Comparison of ENCODE assay signal across 19 mouse cellular contexts in the genomic region with DNA sequence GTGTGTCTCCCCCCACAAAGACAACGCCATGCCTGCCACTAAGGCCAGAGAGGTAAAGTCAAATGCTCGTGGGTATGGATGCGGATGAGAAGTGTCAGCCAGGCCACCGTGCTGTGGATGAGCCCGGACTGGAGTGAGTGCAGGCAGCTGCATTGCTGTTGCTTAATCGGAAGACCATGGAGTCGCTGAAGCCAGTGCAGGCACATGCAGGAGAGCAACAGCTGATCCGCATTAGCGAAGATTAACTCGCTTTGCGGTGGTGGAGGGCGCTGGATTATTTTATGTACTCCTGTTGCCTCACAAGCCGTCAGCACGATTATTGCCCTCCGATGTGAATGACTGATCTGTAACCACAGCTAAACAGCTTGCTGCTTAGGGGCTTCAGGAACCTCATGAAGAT.
A peak's percentile ranks its signal among the peaks of the same experiment; 100 is the strongest.
DNase-seq lines count a peak whose midpoint lies in the region; ATAC-seq and TF ChIP-seq lines count a peak whose summit lies in the region.
"Had no signal": no experiment of that assay in that cellular context is flagged by ENCODE, and none has a peak within 500 bp of the region (broad histone marks: within the 10 kb centered on the region; RNA-seq: fewer than 3 reads in every experiment).

No protein-coding gene starts in this region.

- H3K4me3 ChIP-seq in embryonic facial prominence, embryonic 13.5 days: no peak overlapping the region
- no peak overlapping the region for H3K4me3 ChIP-seq in limb, embryonic 14.5 days (replicated peaks; ENCODE audit: low read length)
- H3K4me3 ChIP-seq in forebrain, embryonic 13.5 days: no peak overlapping the region
- H3K4me3 ChIP-seq: heart, adult 2 months; hindbrain, embryonic 13.5 days; liver, embryonic 15.5 days had no signal

- 24% methylated on average over 15 of the region's 15 CpGs for WGBS in embryonic facial prominence, embryonic 13.5 days
- WGBS in limb, embryonic 14.5 days: 32% methylated on average over 15 of the region's 15 CpGs
- 88% methylated on average over 15 of the region's 15 CpGs for WGBS in forebrain, embryonic 13.5 days

- no peaks in the 10 kb centered on the region for H3K36me3 ChIP-seq in embryonic facial prominence, embryonic 13.5 days
- no peaks in the 10 kb centered on the region for H3K36me3 ChIP-seq in limb, embryonic 14.5 days (ENCODE audit: control insufficient read depth, insufficient read depth, low read length)
- peaks cover 19% of the 10 kb centered on the region for H3K36me3 ChIP-seq in forebrain, embryonic 13.5 days (ENCODE audit: poor library complexity, severe bottlenecking)
- H3K36me3 ChIP-seq: hindbrain, embryonic 13.5 days; liver, embryonic 15.5 days had no signal

- TF ChIP-seq POLR2A in limb, embryonic 14.5 days (IDR thresholded peaks at IDR 0.05; ENCODE audit: borderline replicate concordance, extremely low read depth, insufficient read depth, insufficient read length): no peak

- H3K4me2 ChIP-seq in embryonic facial prominence, embryonic 13.5 days: peak overlapping the region; percentile 22
- no peak overlapping the region for H3K4me2 ChIP-seq in limb, embryonic 14.5 days (replicated peaks; ENCODE audit: low read depth, low read length, severe bottlenecking)
- no peak overlapping the region for H3K4me2 ChIP-seq in forebrain, embryonic 13.5 days
- H3K4me2 ChIP-seq: hindbrain, embryonic 13.5 days; liver, embryonic 15.5 days had no signal

- H3K9me3 ChIP-seq in embryonic facial prominence, embryonic 13.5 days: no peaks in the 10 kb centered on the region
- no peaks in the 10 kb centered on the region for H3K9me3 ChIP-seq in limb, embryonic 14.5 days (ENCODE audit: control insufficient read depth, low read length)
- no peaks in the 10 kb centered on the region for H3K9me3 ChIP-seq in forebrain, embryonic 13.5 days (replicated peaks)
- H3K9me3 ChIP-seq: hindbrain, embryonic 13.5 days; liver, embryonic 15.5 days had no signal

- peaks cover 17% of the 10 kb centered on the region; the same call in 1 of the 2 replicates for H3K4me1 ChIP-seq in embryonic facial prominence, embryonic 13.5 days
- H3K4me1 ChIP-seq in limb, embryonic 14.5 days (ENCODE audit: control insufficient read depth, insufficient read depth, low read length): peaks cover 26% of the 10 kb centered on the region
- H3K4me1 ChIP-seq in forebrain, embryonic 13.5 days: peaks cover 14% of the 10 kb centered on the region
- H3K4me1 ChIP-seq: liver, embryonic 15.5 days had no signal

- DNase-seq in embryo, embryonic 11 days: peak; percentile 53
- peak; percentile 56 for DNase-seq in limb, embryonic 14.5 days (ENCODE audit: low spot score)
- DNase-seq in retina, embryonic 14.5 days (ENCODE audit: low spot score): peak; percentile 69
- DNase-seq in adrenal gland, adult 8-10 months: no peak
- DNase-seq: adrenal gland, postnatal 10 days; cerebellum, adult 8-10 months; heart, adult 2 months; kidney, adult 11 months; kidney, postnatal 25 days; layer of hippocampus, adult 9-11 months; lung, postnatal 14 days; right cerebral cortex, adult 18-20 months had no signal

- H3K27me3 ChIP-seq in embryonic facial prominence, embryonic 13.5 days: peaks cover 72% of the 10 kb centered on the region
- peaks cover 8% of the 10 kb centered on the region; the same call in 1 of the 2 replicates for H3K27me3 ChIP-seq in limb, embryonic 14.5 days (ENCODE audit: control insufficient read depth, insufficient read depth, low read length)
- no peaks in the 10 kb centered on the region for H3K27me3 ChIP-seq in forebrain, embryonic 13.5 days
- H3K27me3 ChIP-seq: hindbrain, embryonic 13.5 days; liver, embryonic 15.5 days had no signal

- H3K27ac ChIP-seq in embryonic facial prominence, embryonic 13.5 days: no peak overlapping the region
- H3K27ac ChIP-seq in limb, embryonic 14.5 days (replicated peaks; ENCODE audit: low read depth, low read length): no peak overlapping the region
- no peak overlapping the region for H3K27ac ChIP-seq in forebrain, embryonic 13.5 days
- H3K27ac ChIP-seq: heart, adult 2 months; hindbrain, embryonic 13.5 days; liver, embryonic 15.5 days had no signal

- peak; percentile 64; the same call in 1 of the 2 replicates for ATAC-seq in embryonic facial prominence, embryonic 13.5 days (ENCODE audit: insufficient number of reproducible peaks, insufficient read depth, low FRiP score, low TSS enrichment, low read depth)
- peak; percentile 39 for ATAC-seq in limb, embryonic 14.5 days (ENCODE audit: low FRiP score, low read depth)
- ATAC-seq in frontal cortex, adult (ENCODE audit: low TSS enrichment): no peak
- no peak for ATAC-seq in forebrain, embryonic 13.5 days
- ATAC-seq: CD4-positive, CD25-positive, alpha-beta regulatory T cell, adult 4 months; forebrain, embryonic 14.5 days had no signal

- no peak overlapping the region for H3K9ac ChIP-seq in embryonic facial prominence, embryonic 13.5 days
- no peak overlapping the region for H3K9ac ChIP-seq in limb, embryonic 14.5 days (ENCODE audit: low read depth, low read length, severe bottlenecking)
- no peak overlapping the region for H3K9ac ChIP-seq in forebrain, embryonic 13.5 days
- H3K9ac ChIP-seq: hindbrain, embryonic 13.5 days; liver, embryonic 15.5 days had no signal

Comparison
In these comparisons a context has a peak if more than half of its experiments do, and no peak if none do; other contexts are left out.
1. ATAC-seq: peak in embryonic facial prominence, embryonic 13.5 days (single experiment) and limb, embryonic 14.5 days (single experiment); none in frontal cortex, adult (single experiment) and forebrain, embryonic 13.5 days (single experiment).